Mouse (Mus musculus) layer of hippocampus, adult 9-11 months (tissue): ENCODE measurements around the gene Hsd11b1.
A peak's percentile ranks its signal among the peaks of the same experiment; 100 is the strongest.
"Not testable (repeated sequence)": the region's sequence is repeated elsewhere in the genome, so short reads cannot be mapped to it uniquely, and the experiment has no call there.

Experiments used
- DNase-seq: peaks from one replicate; pipeline ENCODE4 v3.0.0; 2022

Gene Hsd11b1

DNA sequence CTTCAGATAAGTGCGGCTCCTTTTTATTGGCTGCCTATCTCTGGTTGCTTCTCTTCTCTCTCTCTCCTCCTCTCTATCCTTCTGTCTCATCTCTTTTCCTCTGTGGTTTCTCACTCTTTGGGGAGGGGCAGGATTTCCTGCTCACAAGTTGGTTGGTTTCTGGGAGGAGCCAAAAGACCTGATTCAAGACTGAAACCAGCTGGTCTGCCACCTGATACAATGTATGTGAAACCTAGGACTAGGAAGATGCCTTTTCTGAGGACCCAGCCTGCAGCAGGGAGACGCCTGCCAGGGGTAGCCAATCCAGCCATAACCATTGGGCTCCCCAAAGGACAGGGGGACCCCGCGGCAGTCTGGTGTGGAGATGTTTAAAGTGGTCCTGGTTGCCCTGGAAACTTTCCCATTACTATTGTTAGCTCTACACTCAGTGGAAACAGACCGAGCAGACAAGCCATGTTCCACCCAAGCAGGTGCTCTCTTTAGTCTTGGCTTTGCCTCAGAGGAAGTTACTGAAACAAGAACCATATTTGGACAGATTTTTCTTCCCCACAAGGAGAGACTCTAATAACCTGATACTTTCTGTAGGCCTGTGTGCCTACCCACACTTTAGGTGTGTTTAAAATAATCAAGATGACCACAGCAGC, at the start of gene Hsd11b1:
Gene Hsd11b1 (minus strand): TSS at position 121 of the 644 bp plus-strand sequence.
- DNase-seq, result no peak

DNA sequence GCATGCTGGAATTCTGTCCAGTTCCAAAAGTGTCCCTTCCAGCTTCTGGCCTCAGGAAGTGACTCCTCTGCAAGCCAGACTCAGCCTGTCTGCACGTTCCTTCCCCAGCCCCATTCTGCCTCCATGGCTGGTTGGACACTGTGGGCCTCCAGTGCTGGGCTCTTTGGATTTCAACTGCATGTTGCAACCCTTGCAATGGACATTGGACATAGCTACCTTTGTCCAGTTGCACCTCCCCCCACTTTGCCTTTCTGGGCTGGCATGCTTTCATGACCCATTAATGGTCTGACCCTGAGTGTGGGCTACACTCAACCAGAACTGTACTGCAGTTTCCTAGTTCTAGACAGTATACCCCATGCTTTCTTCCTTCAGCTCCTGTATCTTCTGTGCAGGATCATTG, 47.7 kb upstream of the Hsd11b1 start:
- DNase-seq, result no peak

DNA sequence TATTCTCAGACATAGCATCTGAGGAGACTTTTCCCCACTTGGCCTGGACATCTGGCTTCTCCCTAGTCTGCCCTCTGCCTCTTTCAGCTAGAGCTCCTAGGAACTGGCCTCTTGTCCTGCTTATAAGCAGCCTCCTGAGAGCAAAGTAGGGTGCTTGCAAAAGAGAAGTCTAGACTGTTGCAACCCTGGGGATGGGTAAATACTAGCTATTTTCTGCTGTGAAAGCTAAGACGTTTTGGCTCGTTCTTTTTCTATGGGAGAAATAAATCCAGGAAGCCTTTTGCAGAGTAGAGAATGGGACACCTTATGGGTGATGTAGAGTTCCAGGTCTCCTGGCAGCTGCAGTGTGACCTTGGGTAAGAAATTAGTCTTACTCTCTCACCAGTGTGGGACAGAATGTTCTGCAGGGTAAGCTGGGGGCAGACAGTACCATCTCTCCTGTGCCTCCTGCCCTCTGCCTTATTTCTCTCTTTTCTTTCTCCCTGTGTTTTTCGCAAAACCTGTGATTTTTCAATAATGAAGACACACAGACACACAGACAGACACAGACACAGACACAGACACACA, 46.7 kb upstream of the Hsd11b1 start:
- no peak for DNase-seq

DNA sequence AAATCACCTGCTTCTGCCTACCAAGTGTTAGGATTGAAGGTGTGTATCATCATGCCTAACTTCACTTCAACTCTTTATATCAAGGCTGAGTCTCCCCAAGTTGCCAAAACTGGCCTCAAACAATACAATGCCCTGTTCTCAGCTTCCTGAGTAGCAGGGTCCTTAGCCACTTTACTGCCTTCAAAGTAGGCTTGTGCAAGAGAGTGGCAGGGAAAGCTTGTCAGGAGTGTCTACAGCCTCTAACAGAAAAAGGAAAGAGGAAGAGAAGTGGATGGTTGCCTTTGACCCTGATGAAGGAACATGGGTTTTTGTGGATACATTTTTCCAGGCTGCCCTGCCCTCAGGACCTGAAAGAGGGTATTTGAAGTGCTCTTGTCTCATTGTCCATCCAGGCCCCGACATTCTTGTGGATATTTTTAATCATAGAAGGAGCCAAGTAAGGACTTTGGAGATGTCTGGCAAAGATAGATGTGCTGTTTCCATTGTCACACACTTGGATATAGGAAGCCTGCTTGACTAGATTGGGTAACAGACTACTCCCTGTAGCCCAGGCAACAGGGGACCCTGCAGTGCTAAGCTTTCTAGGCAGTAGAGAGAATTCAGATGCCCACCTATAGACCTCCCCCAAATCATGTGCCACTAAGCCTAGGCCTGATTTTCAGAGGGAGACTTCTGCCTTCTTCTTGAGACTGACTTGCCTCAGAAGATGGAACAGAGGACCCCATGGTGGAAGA, 46.1 kb upstream of the Hsd11b1 start:
- no peak for DNase-seq

DNA sequence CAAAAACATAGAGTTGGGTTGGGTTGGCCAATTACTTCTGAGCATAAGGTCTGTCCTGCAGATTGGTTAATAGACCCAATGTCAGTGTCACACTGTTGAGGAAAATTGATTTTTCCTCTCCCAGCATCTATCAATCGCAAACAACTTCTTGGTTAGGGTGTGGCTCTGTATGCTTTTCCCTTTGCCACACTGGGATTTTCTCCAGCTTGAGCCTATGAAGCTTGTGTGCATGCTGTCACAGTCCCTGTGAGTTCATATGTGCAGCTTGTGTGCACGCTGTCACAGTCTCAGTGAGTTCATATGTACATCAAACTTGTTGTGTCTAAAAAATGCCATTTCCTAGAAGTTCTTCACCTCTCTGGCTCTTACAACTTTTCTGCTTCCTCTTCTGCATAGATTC, 43.0 kb upstream of the Hsd11b1 start:
- DNase-seq, result no peak

DNA sequence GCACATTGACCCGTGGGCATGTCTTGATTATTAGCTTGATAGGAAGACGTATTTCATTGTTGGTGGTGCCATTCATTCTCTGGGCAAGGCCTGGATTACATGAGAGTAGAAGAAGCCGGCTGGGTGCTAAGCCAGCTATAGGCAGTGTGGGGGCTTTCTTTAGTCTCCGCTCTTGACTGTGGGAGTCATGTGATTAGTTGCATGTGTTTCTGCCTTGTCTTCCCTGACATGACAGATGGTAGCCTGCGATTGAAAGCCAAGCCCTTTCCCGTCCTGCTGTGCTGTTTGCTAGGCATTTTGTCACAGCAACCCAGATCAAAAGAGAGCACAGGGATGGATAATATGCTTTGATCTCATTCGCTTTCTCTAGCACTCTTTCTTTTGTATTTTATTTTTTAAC, 41.5 kb upstream of the Hsd11b1 start:
- peak; percentile 47 for DNase-seq

DNA sequence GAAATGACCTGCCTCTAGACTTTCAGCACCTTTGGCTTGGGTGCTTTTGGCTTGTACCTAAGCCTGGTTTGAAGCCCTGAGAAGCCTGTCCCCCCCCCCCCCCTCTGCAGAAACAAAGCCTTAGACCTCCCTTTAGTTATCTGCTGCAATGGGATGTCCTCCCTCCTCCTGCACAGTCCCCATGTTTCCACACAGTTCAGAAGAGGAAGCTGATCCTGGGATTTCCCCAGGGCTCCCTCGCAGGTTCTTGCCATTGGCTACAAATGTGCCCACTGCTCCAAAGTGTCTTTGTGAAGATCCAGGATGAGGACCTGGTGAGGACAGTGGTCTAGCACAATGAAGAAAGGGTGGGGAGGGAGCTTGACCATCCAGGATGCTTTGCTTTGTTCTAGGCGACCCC, 39.2 kb upstream of the Hsd11b1 start:
- DNase-seq, result no peak

DNA sequence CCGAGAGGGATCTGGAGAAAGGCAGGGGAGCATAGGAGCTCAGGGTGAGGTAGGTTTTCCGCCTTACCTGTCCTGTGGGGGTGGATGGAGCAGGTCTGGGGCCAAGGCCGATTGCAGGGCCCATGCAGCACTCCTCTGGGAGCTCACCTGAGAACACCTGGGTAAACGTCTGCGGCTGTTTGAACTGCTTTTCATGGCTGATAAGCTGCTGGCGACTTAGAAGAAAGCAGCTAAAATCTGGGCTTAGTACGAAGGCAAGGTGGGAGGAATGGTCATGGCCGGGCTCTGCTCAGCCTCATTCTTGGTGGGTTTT, 38.2 kb upstream of the Hsd11b1 start:
- no peak for DNase-seq

DNA sequence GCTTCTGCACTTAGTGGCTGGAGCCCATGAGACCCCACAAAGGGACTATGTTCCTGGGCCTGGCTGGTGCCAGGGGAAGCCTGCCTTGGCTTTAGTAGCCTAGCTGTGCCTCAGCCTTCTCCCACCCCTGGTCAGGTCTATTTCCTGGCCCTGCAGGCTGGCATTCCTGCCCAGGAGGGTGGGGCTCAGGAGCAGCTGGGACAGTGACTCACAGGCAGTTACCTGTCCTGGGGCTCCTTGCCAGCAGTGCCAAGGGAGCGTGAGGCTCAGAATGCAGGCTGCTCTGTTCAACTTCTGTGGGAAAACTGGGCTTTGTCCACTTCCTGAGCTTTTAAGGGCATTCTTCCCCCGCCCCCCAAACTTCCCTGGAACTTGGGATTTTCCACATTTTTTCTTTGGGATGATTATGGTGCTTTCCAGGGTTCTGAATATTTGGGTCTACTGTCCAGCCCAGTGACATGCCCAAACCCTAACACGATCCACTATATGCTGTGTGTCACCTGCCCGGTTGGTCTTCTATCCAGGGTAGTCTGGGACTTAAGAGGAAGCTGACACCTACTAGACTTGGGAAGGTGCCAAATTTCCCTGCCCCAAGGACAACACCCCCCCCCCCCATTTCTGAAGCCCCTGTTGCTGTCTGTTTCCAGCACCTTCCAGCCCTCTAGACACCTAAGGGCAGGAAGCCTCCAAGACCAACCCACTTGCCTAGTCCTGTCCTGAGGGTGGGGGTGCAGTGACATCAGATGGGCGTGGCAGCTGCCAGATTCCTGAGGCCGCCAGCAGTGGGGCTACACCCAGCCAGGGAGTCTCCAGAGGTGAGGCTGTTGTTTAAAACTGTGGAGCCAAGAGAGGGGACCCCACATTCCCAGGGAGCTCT, 37.6 kb upstream of the Hsd11b1 start:
- DNase-seq, result no peak

DNA sequence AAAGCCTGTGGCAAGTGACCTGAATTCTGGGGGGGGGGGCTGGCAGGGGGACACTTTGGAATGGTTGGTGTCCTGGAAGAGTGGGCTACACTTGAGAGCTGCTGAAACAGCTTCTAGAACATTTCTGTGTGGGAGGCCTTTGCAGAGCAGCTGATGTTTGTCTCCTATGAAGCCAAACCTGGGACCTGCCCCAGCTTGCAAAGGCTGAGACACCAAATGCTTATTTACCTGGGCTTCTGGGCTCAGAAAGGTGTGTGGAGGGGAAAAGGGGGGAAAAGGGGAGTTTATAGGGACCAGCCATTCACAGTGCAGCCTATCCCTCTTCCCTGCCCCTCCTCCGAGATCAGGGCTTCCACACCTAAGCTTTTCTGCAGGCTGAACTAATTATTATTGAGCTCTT, 36.1 kb upstream of the Hsd11b1 start:
- DNase-seq, result no peak

DNA sequence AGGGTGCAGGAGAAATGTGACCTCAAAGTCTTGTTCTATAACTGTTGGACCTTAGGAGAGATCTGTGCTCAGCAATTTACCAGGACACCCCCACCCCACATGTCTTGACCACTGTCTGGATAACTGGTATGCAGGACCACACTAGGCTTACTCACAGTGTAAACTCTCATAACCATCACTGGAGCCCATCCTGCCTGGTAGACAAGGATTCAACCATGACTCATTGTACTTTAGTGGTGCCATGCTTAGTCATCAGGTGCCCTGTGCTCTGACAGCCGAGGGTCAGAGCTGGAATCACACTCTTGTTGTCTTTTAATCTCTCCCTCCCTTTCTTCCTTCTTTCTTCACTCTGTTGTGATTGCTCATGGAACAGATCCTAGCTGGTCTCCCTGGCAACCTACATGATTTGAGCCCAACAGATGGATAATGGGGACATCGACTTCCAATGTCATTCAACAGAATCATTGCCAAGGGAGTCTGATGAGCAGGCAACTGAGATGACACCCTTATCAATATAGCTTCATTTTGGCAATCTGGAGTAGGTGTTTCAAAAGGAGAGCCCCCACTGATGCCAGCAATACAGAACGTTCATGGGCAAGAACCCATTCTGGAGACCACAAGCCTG, 34.4 kb upstream of the Hsd11b1 start:
- peak; percentile 43 for DNase-seq

DNA sequence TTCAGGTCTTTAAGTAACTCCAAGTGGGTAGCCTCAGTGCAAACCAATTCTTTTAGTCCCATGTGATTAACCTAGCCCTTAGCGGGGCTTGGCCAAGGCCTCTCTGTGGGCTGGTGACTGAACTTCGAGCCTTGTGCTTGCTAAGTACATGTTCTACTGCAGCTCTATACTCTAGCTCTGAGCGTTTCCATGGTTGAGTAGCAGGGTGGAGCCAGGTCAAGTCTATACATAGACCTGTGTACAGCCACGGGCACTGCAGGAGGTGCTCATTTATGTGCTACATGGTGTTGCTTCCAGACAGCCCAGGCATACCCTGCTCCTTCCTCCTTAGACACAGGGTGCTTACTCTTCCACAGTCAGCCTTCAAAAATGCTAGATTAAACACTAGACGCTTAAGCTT, 32.0 kb upstream of the Hsd11b1 start:
- no peak for DNase-seq

DNA sequence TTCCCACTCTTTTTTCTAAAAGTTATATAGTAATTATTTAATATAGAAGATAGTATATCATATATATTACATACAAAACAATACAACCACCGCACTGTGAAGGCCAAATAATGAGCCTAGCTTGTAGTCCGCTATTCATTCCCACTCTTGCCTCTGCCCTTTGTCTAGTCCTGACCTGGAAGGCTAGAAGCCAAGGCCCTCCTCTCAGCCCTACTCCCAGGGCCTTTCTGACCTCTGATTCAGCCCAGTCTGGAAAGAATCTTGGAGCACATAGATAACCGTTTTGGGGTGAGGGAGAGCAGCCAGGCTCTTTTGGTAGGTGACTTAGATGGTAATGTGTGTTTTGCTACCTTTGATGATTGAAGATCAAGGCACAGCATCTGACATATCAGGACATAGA, 30.1 kb upstream of the Hsd11b1 start:
- no peak for DNase-seq

DNA sequence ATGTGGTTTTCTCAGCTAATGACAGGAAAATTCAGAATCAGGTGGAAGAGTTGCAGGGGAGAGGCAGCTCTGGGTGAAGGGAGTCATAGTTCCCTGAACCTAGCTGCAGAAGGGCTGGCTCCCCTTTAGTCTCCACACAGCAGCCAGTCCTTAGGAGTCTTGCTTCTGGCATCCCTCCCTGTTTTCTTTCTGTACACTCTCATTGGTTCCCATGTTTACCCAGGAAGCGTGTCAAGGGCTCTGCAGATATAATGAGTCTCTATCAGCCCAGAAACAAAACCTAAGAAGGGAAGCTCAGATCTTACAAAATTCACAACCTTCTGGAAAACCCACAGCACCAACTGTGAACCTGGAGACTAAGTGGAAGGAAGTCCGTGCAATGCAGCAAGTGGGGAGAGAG, 29.2 kb upstream of the Hsd11b1 start:
- no peak for DNase-seq

DNA sequence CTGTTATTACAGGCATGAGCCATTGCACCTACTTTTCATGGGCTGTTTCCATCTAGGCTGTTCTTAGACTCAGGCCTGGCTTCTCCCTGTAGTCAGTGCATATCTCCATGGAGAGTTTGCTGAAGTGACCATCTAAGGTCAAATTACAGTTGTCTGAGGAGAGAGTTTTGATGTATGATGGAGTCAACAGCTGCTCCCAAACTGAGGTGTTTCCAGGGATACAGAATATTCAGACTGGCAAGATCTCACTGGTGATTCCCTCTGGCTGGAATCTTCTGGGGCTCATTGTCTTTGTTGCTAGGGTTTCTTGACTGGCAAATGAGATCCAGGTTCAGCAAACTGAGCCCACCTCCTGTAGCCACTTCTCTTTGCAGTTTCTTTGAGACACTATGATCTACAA, 26.8 kb upstream of the Hsd11b1 start:
- no peak for DNase-seq

DNA sequence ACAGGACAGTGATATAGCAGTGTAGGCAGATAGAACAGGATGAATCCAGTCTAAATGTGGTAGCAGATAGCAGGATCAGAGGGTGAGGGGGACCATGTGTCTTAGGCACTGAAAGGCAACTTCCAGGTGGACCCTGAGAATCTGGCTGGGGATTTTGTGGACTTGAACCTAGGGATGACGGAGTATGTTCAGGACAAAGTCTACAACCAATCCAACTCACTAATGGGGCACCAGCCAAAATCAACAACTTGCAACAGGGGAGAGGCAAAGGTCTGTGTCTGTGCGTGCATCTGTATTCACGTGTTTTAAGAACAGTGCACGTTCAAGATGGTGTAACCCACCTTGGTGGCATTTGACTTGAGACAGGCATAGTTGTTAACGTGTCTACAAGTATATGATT, 26.0 kb upstream of the Hsd11b1 start:
- no peak for DNase-seq

DNA sequence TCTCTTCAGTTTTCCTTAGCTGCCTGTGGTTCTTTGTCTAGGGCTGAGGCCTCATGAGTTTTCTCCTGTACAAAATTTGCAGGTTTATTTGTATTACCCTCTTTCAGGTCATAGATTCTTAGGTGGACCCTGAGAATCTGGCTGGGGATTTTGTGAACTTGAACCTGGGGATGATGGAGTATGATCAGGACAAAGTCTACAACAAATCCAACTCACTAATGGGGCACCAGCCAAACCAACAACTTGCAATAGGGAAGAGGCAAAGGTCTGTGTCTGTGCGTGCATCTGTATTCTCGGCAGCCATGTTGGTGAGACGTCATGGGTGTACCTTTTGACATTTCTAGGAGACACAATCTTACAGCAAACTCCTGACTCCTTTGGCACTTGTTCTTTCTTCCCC, 25.2 kb upstream of the Hsd11b1 start:
- DNase-seq, result no peak

DNA sequence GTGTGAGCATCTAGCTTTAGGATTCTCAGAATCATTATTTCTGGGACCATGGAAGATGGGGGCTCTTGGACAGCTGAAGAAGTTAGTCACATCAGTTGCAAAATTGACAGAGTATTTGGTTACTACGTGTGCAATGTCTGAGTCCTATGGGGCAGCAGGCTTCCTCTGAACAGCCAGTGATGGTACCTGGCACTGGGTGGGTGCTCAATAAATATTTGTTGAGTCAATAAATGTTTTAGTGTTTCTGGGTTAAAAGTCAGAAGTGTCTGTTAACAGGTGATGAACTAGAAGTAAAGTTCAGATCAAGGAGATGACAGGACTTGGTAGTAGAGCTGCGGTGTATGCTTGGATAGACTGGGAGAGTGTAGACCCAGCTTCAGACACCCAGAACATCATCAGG, 23.7 kb upstream of the Hsd11b1 start:
- DNase-seq, result no peak

DNA sequence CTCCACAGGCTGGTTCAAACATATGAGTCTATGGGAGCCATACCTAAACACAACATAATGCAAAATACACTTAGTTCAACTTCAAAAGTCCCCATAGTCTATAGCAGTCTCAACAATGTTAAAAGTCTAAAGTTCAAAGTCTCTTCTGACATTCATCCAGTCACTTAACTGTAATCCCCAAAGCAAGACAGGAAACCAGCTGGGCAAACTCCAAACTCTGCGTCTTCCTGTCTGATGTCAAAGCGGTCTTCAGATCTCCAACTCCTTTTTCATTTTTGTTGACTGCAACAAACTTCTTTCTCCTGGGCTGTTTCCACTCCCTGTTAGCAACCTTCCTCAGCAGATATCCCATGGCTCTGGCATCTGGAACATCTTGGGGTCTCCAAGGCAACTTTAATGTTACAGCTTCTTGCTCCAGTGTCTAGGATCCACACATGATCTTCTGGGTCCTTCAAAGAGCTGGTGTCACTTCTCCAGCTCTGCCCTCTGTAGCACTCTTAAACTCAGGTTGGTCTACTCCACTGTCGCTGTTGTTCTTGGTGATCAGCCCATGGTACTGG, 22.0 kb upstream of the Hsd11b1 start:
- not testable (repeated sequence) for DNase-seq

DNA sequence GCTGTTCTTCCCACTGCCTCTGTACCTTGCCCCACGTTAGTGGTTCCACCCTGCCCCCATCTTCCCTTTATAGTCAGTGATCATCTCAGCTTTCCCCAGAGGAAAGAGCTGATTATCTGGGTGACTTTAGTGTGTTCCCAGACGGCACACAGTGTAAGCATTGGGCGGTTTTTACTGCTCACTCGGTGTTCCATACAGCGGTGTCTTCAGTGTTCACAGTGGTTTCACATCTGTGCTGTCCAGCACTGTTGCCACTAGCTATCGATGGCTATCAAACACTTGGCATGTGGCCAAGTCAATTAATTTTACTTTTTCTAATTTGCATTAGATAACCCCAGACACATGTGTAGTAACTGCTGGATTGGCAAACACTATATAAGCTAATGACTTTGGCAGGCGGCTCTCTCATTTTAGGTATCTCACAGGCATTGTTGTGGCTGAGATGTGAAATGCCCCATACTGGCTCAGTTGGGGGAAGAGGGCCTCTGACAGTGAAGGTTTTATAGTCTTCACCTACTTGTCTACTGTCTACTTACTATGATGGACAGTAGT, 20.4 kb upstream of the Hsd11b1 start:
- no peak for DNase-seq

DNA sequence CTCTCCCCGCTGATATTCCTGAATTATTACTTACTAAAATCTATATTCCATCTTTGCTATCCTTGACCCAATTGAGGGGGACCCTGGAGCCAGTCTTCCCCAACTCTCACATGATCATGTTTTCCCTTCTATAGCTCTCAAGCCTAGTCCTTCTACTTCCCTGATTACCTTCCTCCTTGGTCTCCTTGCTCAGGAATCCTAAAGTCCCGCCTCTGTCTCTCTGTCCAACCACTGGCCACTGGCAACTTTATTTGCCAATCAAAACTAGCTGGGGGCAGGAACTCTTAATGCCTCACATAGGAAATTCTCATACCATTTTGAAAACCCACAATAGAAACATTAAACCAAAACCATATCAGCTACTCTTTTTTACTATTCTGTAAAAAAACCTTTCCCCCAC, 17.5 kb upstream of the Hsd11b1 start:
- DNase-seq, result no peak

DNA sequence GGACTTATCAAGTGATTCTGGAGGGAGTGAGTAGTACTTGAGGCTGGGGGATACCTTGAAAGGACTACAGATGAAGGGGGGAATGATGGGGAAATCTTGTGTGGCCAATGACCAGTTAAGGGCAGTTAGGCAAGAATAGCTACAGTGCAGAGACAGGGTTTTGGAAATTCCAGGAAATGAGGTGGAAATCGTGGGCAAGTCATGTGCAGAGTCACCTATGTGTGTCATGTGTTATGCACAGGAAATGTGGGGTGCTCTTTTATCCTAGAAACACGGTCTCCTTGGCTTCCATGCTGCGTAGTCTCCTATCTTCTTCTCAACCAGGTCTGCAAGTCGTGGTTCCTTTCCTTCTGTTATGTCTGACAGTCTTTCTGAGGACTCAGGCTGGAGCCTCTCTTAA, 15.6 kb upstream of the Hsd11b1 start:
- no peak for DNase-seq
